9 mouse cellular contexts compared by ENCODE assay signal in the genomic region with DNA sequence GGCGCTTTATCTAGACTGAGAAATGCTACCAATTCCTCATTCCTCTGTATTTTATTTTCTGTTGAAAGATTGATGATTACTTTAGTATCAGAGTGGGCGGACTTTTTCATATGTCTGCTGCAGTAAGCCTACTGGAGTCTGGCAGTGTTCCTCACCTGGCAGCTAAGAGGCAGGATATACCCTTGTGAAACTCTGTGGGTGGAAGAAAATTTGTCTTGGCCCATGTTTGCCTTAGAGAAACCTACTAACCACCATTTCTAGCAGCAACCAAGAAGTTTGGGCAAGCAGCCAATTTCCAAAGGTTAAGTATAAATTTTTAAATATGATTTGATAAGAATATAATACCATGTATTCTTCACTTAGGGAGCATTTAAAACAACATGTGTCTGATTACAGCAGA.
DNase-seq lines count a peak whose midpoint lies in the region.
"Had no signal": no experiment of that assay in that cellular context is flagged by ENCODE, and none has a peak within 500 bp of the region (broad histone marks: within the 10 kb centered on the region; RNA-seq: fewer than 3 reads in every experiment).

No protein-coding gene starts in this region.

- DNase-seq in frontal cortex, postnatal 36 days (ENCODE audit: low spot score in 2 of 2), result peak; percentile 16 to 42
- DNase-seq in frontal cortex, postnatal 10 days (ENCODE audit: low spot score in 2 of 2), result no peak
- DNase-seq in 3T3-L1 (ENCODE audit: low read depth, low spot score), result peak; percentile 73
- DNase-seq in fat pad, adult 2 months (ENCODE audit: extremely low read depth, low read depth, low spot score), result peak; percentile 96
- peak; percentile 37 to 78 for DNase-seq in left cerebral cortex, postnatal 25 days (ENCODE audit: low spot score in 2 of 2)
- no peak for DNase-seq in heart, postnatal 36 days
- DNase-seq in urinary bladder, adult 2 months (ENCODE audit: low spot score), result no peak
- DNase-seq in thymus, adult 18-20 months, result no peak
- DNase-seq: cerebellum, adult 11 months had no signal

- intact Hi-C loops in left cerebral cortex, postnatal 25 days (cut with DNase I), result no loop called here
- intact Hi-C loops in heart, postnatal 36 days (cut with DNase I), result no loop called here

Comparison
In these comparisons a context has a peak if more than half of its experiments do, and no peak if none do; other contexts are left out.
1. DNase-seq: peak in frontal cortex, postnatal 36 days (2 of 2), 3T3-L1 (single experiment), fat pad, adult 2 months (single experiment) and left cerebral cortex, postnatal 25 days (2 of 2); none in frontal cortex, postnatal 10 days (0 of 2), heart, postnatal 36 days (0 of 2), urinary bladder, adult 2 months (single experiment) and thymus, adult 18-20 months (0 of 2).